Mouse (Mus musculus) cerebellum, postnatal 14 days (tissue): ENCODE results near the gene Pdx1.

Experiments
- DNase-seq, 2 experiments: peaks; one replicate each; pipeline ENCODE4 v3.0.0; 2021; ENCODE audit warnings: mixed read lengths in 2 of 2

Pdx1 gene

GRCm38 (mm10) chr5:147269926-147270672, at the start of gene Pdx1:
Gene Pdx1, plus strand, starts transcription at chr5:147269959.
- DNase-seq, result no peak

- peak; percentile 96 to 97 for DNase-seq
Measured at GRCm38 (mm10) chr5:147227354-147228112, 42.2 kb upstream of the Pdx1 start.

- no peak for DNase-seq
Measured at GRCm38 (mm10) chr5:147235406-147236309, 34.1 kb upstream of the Pdx1 start.

GRCm38 (mm10) chr5:147243908-147244307, 25.9 kb upstream of the Pdx1 start:
- no peak for DNase-seq

- DNase-seq, result no peak
Measured at GRCm38 (mm10) chr5:147260189-147260588, 9.6 kb upstream of the Pdx1 start.

GRCm38 (mm10) chr5:147260778-147261177, 9.0 kb upstream of the Pdx1 start:
- no peak for DNase-seq

GRCm38 (mm10) chr5:147261899-147262541, 7.7 kb upstream of the Pdx1 start:
- no peak for DNase-seq

- no peak for DNase-seq
Measured at GRCm38 (mm10) chr5:147263945-147264344, 5.8 kb upstream of the Pdx1 start.

- DNase-seq, result no peak
Measured at GRCm38 (mm10) chr5:147267434-147267833, 2.3 kb upstream of the Pdx1 start.

- DNase-seq, result no peak
Measured at GRCm38 (mm10) chr5:147268728-147269127, 1.0 kb upstream of the Pdx1 start.

GRCm38 (mm10) chr5:147269371-147269770, 388 bp upstream of the Pdx1 start:
- no peak for DNase-seq

- DNase-seq, result no peak
Measured at GRCm38 (mm10) chr5:147270673-147271655, 1.2 kb downstream of the Pdx1 start.

- DNase-seq, result no peak
Measured at GRCm38 (mm10) chr5:147272046-147272807, 2.5 kb downstream of the Pdx1 start.

- no peak for DNase-seq
Measured at GRCm38 (mm10) chr5:147272808-147273345, 3.1 kb downstream of the Pdx1 start.

- no peak for DNase-seq
Measured at GRCm38 (mm10) chr5:147274174-147275141, 4.7 kb downstream of the Pdx1 start.

GRCm38 (mm10) chr5:147275761-147276160, 6.0 kb downstream of the Pdx1 start:
- no peak for DNase-seq

GRCm38 (mm10) chr5:147276701-147277546, 7.2 kb downstream of the Pdx1 start:
- no peak for DNase-seq

- DNase-seq, result no peak
Measured at GRCm38 (mm10) chr5:147277547-147277925, 7.8 kb downstream of the Pdx1 start.
